Mouse (Mus musculus) liver, adult (tissue): ENCODE data around the gene H2afv.

Source experiments
- GATA4 ChIP-seq: IDR thresholded peaks from 2 replicates; pipeline ENCODE4 v1.6.1; 2014; ENCODE audit warnings: mild to moderate bottlenecking, low read length; ENCODE audit not compliant: insufficient replicate concordance

H2afv gene

DNA sequence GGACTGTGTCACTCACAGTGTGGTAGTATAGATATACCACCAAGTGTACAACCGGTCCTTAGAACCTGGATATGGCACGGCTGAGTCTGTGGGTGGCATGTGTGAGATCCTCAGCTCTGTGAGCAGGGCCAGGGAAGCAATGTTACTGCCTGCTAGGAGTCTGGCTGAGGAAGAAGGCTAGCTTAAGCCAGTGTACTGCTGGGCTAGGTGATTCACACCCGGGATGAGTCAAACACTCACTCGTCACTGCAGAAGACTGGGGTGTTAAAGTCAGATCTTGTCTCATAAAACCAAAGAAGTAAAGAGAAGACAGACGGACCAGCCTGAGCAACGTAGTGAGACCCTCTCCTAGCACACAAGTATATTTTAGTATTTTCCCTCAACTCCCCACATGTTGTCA, 63.3 kb downstream of the H2afv start:
- TF ChIP-seq GATA4 = no peak
